Mouse (Mus musculus) heart, embryonic 14.5 days (tissue): ENCODE data around the gene Knop1. TPM values are rescaled to one million over a fixed set of nuclear protein-coding genes. Genes with fewer than 3 reads are reported as not detected.

ENCODE experiments used
- ATAC-seq: fragments of 200-750 bp; cut with Nextera tagmentation; 2 replicates; pipeline ENCODE4 v1.8.0; 2017; ENCODE audit warnings: low read depth, moderate TSS enrichment; ENCODE audit not compliant: insufficient number of reproducible peaks, insufficient read depth, low FRiP score
- H3K27ac ChIP-seq, 2 experiments: fragments of 200-500 bp in 1 of 2; fragments of 300-500 bp in 1 of 2; sonication (generic) in 1 of 2; replicated peaks in 1 of 2; 2 replicates each; pipeline ENCODE4 v1.5.1; 2012 to 2014; ENCODE audit warnings: low read depth in 2 of 2, low read length in 2 of 2, control low read depth in 1 of 2, mild to moderate bottlenecking in 1 of 2, mixed read lengths in 1 of 2; ENCODE audit not compliant: control insufficient read depth in 1 of 2, insufficient read depth in 1 of 2
- H3K27me3 ChIP-seq: fragments of 300-500 bp; sonication (generic); 2 replicates; pipeline ENCODE4 v1.6.1; 2014; ENCODE audit warnings: mild to moderate bottlenecking, low read length, control low read depth; ENCODE audit not compliant: control insufficient read depth, insufficient read depth
- H3K36me3 ChIP-seq: fragments of 300-500 bp; sonication (generic); 2 replicates; pipeline ENCODE4 v1.6.1; 2014; ENCODE audit warnings: mild to moderate bottlenecking, control low read depth, low read length, mixed read lengths; ENCODE audit not compliant: control insufficient read depth, insufficient read depth
- H3K4me1 ChIP-seq, 2 experiments: fragments of 200-500 bp in 1 of 2; fragments of 300-500 bp in 1 of 2; sonication (generic) in 1 of 2; 2 replicates each; pipeline ENCODE4 v1.6.1; 2012 to 2014; ENCODE audit warnings: low read length in 2 of 2, control low read depth in 1 of 2, mixed read lengths in 1 of 2; ENCODE audit not compliant: control insufficient read depth in 2 of 2, insufficient read depth in 2 of 2
- H3K4me2 ChIP-seq: fragments of 300-500 bp; sonication (generic); 2 replicates; pipeline ENCODE4 v1.6.1; 2014; ENCODE audit warnings: mild to moderate bottlenecking, low read length
- H3K4me3 ChIP-seq, 2 experiments: fragments of 200-500 bp in 1 of 2; fragments of 300-500 bp in 1 of 2; sonication (generic) in 1 of 2; 2 replicates each; pipeline ENCODE4 v1.5.1; 2012 to 2014; ENCODE audit warnings: low read length in 2 of 2, mild to moderate bottlenecking in 2 of 2, control low read depth in 1 of 2, low read depth in 1 of 2, moderate library complexity in 1 of 2; ENCODE audit not compliant: control insufficient read depth in 1 of 2, insufficient read depth in 1 of 2
- H3K9ac ChIP-seq: fragments of 300-500 bp; sonication (generic); 2 replicates; pipeline ENCODE4 v1.6.1; 2014; ENCODE audit warnings: mild to moderate bottlenecking, low read length
- H3K9me3 ChIP-seq: fragments of 300-500 bp; sonication (generic); 2 replicates; pipeline ENCODE4 v1.6.1; 2016; ENCODE audit warnings: low read length, control low read depth; ENCODE audit not compliant: control insufficient read depth
- WGBS: fragments of 180-500 bp; shearing (Covaris S2); extraction: QIAGEN DNeasy Blood & Tissue Kit; methylation state at CpG from one replicate; pipeline ENCODE4 v1.1.7; 2014; 5-methylcytosine and 5-hydroxymethylcytosine counted together
- polyA plus RNA-seq: library from polyadenylated mRNA; unstranded; fragments of >200 nt; fragmentation: Nextera tagmentation; extraction: Ambion mirVana; gene quantifications from 2 replicates; pipeline ENCODE4 v1.2.1, GENCODE M21; 2014

Knop1 gene
- polyA plus RNA-seq, 1 experiment from 2014 or later: 55.0 TPM

GRCm38 (mm10) chr7:118846329-118846728 lies 9.7 kb downstream of the Knop1 start:
- no peak overlapping the region for H3K4me3 ChIP-seq
- no peak overlapping the region for H3K27ac ChIP-seq
- no peaks in the 10 kb centered on the region for H3K9me3 ChIP-seq
- no peak overlapping the region for H3K9ac ChIP-seq
- H3K36me3 ChIP-seq: peaks cover 90% of the 10 kb centered on the region
- WGBS: 90% methylated on average over 4 of the region's 4 CpGs
- peaks cover 21 to 35% of the 10 kb centered on the region in 2 experiments for H3K4me1 ChIP-seq
- no peaks in the 10 kb centered on the region for H3K27me3 ChIP-seq
- no peak for ATAC-seq
- H3K4me2 ChIP-seq: no peak overlapping the region

GRCm38 (mm10) chr7:118845141-118845540 lies 10.9 kb downstream of the Knop1 start:
- no peak overlapping the region for H3K27ac ChIP-seq
- no peak overlapping the region for H3K9ac ChIP-seq
- no peaks in the 10 kb centered on the region for H3K27me3 ChIP-seq
- 53% methylated on average over 5 of the region's 5 CpGs for WGBS
- no peak overlapping the region for H3K4me2 ChIP-seq
- H3K4me3 ChIP-seq: no peak overlapping the region
- H3K4me1 ChIP-seq: peaks cover 16 to 27% of the 10 kb centered on the region in 2 experiments
- no peaks in the 10 kb centered on the region for H3K9me3 ChIP-seq
- H3K36me3 ChIP-seq: peaks cover 91% of the 10 kb centered on the region
- no peak for ATAC-seq

GRCm38 (mm10) chr7:118842938-118843337 lies 13.1 kb downstream of the Knop1 start:
- H3K4me1 ChIP-seq: 0 out of 4 replicates have a peak, but pooled peaks cover 0 to 6% of the 10 kb centered on the region in 2 experiments
- H3K27ac ChIP-seq: no peak overlapping the region
- WGBS: 66% methylated on average over 4 of the region's 4 CpGs
- H3K4me2 ChIP-seq: no peak overlapping the region
- no peak for ATAC-seq
- H3K9ac ChIP-seq: no peak overlapping the region
- H3K9me3 ChIP-seq: no peaks in the 10 kb centered on the region
- H3K4me3 ChIP-seq: no peak overlapping the region
- peaks cover 99% of the 10 kb centered on the region for H3K36me3 ChIP-seq
- H3K27me3 ChIP-seq: no peaks in the 10 kb centered on the region

GRCm38 (mm10) chr7:118841796-118842195 lies 14.3 kb downstream of the Knop1 start:
- 46% methylated on average over 1 of the region's 1 CpGs for WGBS
- no peaks in the 10 kb centered on the region for H3K9me3 ChIP-seq
- H3K36me3 ChIP-seq: peaks cover 99% of the 10 kb centered on the region
- no peaks in the 10 kb centered on the region for H3K27me3 ChIP-seq
- H3K9ac ChIP-seq: no peak overlapping the region
- no peak overlapping the region for H3K4me2 ChIP-seq
- H3K4me1 ChIP-seq: 0 out of 4 replicates have a peak, but pooled peaks cover 0 to 4% of the 10 kb centered on the region in 2 experiments
- H3K27ac ChIP-seq: peak overlapping the region; percentile 8 to 15; a peak in 1 of 4 replicates
- ATAC-seq: no peak
- no peak overlapping the region for H3K4me3 ChIP-seq

GRCm38 (mm10) chr7:118841030-118841745 lies 14.9 kb downstream of the Knop1 start:
- H3K9me3 ChIP-seq: no peaks in the 10 kb centered on the region
- H3K4me3 ChIP-seq: no peak overlapping the region
- peaks cover 99% of the 10 kb centered on the region for H3K36me3 ChIP-seq
- ATAC-seq: no peak; the same call in 1 of the 2 replicates
- no peak overlapping the region for H3K4me2 ChIP-seq
- no peaks in the 10 kb centered on the region for H3K27me3 ChIP-seq
- no peak overlapping the region for H3K9ac ChIP-seq
- WGBS: 60% methylated on average over 8 of the region's 8 CpGs
- H3K4me1 ChIP-seq: 0 out of 4 replicates have a peak, but pooled peaks cover 0 to 4% of the 10 kb centered on the region in 2 experiments
- peak overlapping the region in 1 of 2 experiments; percentile 15; a peak in 1 of 4 replicates for H3K27ac ChIP-seq

GRCm38 (mm10) chr7:118837901-118838300 lies 18.2 kb downstream of the Knop1 start:
- Histone ChIP-seq H3K9ac (no peak overlapping the region), H3K4me3 (no peak overlapping the region), H3K9me3 (no peaks in the 10 kb centered on the region), H3K4me2 (no peak overlapping the region), H3K27me3 (no peaks in the 10 kb centered on the region), H3K27ac (no peak overlapping the region), H3K36me3 (peaks cover 97% of the 10 kb centered on the region), H3K4me1 (0 out of 4 replicates have a peak, but pooled peaks cover 0 to 4% of the 10 kb centered on the region in 2 experiments)
- no peak for ATAC-seq
- 82% methylated on average over 5 of the region's 5 CpGs for WGBS

GRCm38 (mm10) chr7:118827975-118828416 lies 28.1 kb downstream of the Knop1 start:
- WGBS: 64% methylated on average over 5 of the region's 5 CpGs
- Histone ChIP-seq H3K4me1 (no peaks in the 10 kb centered on the region), H3K4me2 (no peak overlapping the region), H3K27ac (no peak overlapping the region), H3K9ac (no peak overlapping the region), H3K27me3 (no peaks in the 10 kb centered on the region), H3K36me3 (peaks cover 41% of the 10 kb centered on the region), H3K9me3 (no peaks in the 10 kb centered on the region), H3K4me3 (no peak overlapping the region)
- ATAC-seq: no peak
